Mouse (Mus musculus) heart, adult 2 months (tissue): Measurements from ENCODE around the gene Slc15a2. TPM values are rescaled to one million over a fixed set of nuclear protein-coding genes. Genes with fewer than 3 reads are reported as not detected.
A peak's percentile ranks its signal among the peaks of the same experiment; 100 is the strongest.

Experiments
- DNase-seq, 2 experiments: peaks; one replicate each; pipeline ENCODE4 v3.0.0; 2021
- H3K27ac ChIP-seq: fragments of 200-600 bp; 2 replicates; pipeline ENCODE4 v1.8.1; 2022
- H3K27me3 ChIP-seq: fragments of 200-500 bp; 2 replicates; pipeline ENCODE4 v1.6.1; 2012; ENCODE audit warnings: mild to moderate bottlenecking, low read length, inconsistent platforms, mixed read lengths; ENCODE audit not compliant: control insufficient read depth, insufficient read depth
- H3K36me3 ChIP-seq: fragments of 200-500 bp; 2 replicates; pipeline ENCODE4 v1.6.1; 2012; ENCODE audit warnings: low read length, inconsistent platforms; ENCODE audit not compliant: control insufficient read depth, insufficient read depth
- H3K4me1 ChIP-seq: fragments of 200-500 bp; 2 replicates; pipeline ENCODE4 v1.6.1; 2011; ENCODE audit warnings: low read length; ENCODE audit not compliant: control insufficient read depth, insufficient read depth
- H3K4me3 ChIP-seq: fragments of 200-600 bp; 2 replicates; pipeline ENCODE4 v1.8.1; 2022
- H3K79me2 ChIP-seq: fragments of 200-500 bp; replicated peaks from 2 replicates; pipeline ENCODE4 v1.6.1; 2012; ENCODE audit warnings: mild to moderate bottlenecking, inconsistent platforms, low read length, moderate library complexity, mixed read lengths; ENCODE audit not compliant: control insufficient read depth, insufficient read depth
- H3K9ac ChIP-seq: fragments of 200-500 bp; 2 replicates; pipeline ENCODE4 v1.6.1; 2012; ENCODE audit warnings: low read depth, mild to moderate bottlenecking, control low read depth, inconsistent platforms, low read length, mixed read lengths
- CTCF ChIP-seq: fragments of 200-600 bp; IDR thresholded peaks from 2 replicates; pipeline ENCODE4 v1.8.1; 2022; ENCODE audit warnings: antibody characterized with exemption, mild to moderate bottlenecking, moderate library complexity
- EP300 ChIP-seq: fragments of 200-500 bp; IDR thresholded peaks from 2 replicates; pipeline ENCODE4 v1.6.1; 2011; ENCODE audit warnings: low read depth, low read length, control low read depth; ENCODE audit not compliant: insufficient read depth
- POLR2A ChIP-seq: fragments of 200-500 bp; IDR thresholded peaks from 2 replicates; pipeline ENCODE4 v1.6.1; 2011; ENCODE audit warnings: mild to moderate bottlenecking, low read depth, low read length, control low read depth; ENCODE audit not compliant: insufficient read depth
- WGBS: fragments of 180-500 bp; shearing (Covaris S2); methylation state at CpG from one replicate; pipeline ENCODE4 v1.1.7; 2018; 5-methylcytosine and 5-hydroxymethylcytosine counted together
- intact Hi-C: fragments of 180-260 bp; cut with DNase I; formaldehyde crosslinking; loops from one replicate; pipeline ENCODE4 v1.15.1; 2025
- polyA plus RNA-seq: library from polyadenylated mRNA; depleted of rRNA; stranded (reverse); fragments of >200 nt; gene quantifications from 2 replicates; pipeline ENCODE4 v1.2.3, GENCODE M21; 2012
- total RNA-seq, 2 experiments: library from RNA; stranded (reverse); gene quantifications; 2 replicates each; pipeline ENCODE4 v1.2.3; 2021

Gene Slc15a2
- total and polyA plus RNA-seq, 3 experiments: 1.6 to 3.3 (median 2.2) TPM

DNA sequence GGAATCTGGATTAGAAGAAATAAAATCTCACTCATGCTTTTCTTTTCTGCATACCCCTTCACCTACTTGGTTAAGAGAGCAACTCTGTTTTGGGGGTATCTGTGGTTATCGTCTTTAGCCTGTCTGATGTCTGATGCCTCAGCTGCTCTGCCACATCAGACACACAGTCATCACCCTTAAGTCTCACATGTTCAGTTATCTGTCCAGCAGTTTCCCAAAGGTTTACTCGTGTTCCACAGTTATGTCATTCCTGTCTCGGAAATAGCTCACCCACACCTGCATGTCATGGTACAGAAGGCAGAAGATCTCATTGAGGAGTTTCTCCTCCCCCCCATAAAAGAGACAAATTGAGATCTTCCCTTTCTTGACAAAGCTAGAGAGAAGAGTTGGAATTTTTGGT, 36.0 kb upstream of the Slc15a2 start:
- H3K4me1 ChIP-seq: no peaks in the 10 kb centered on the region
- H3K36me3 ChIP-seq: no peaks in the 10 kb centered on the region
- H3K27ac ChIP-seq: no peak overlapping the region
- no peak overlapping the region for H3K9ac ChIP-seq
- H3K4me3 ChIP-seq: no peak overlapping the region
- intact Hi-C loops: no loop called here
- 67% methylated on average over 3 of the region's 3 CpGs for WGBS
- no peak for DNase-seq
- no peaks in the 10 kb centered on the region for H3K27me3 ChIP-seq
- TF ChIP-seq EP300 (no peak), CTCF (no peak), POLR2A (no peak)
- no peaks in the 10 kb centered on the region for H3K79me2 ChIP-seq

DNA sequence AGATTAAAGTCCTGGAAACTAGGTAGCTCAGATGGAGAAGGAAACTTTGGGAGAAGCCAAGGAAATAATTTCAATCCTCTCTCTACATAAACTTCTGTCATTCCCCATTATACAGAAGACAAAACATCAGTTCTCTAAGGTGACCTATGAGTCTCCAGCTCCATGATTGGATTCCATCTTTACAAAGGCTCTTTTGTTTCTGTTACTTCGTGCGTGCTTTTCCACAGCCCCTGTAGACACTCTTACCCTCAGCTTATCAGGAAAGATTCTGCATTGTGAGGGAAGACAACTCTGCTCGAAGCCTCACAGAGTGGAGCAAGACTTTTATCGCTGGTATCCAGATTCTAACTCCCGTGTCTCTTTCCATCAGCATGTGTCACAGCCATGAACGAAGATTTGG, 35.3 kb upstream of the Slc15a2 start:
- 56% methylated on average over 6 of the region's 6 CpGs for WGBS
- Histone ChIP-seq H3K4me1 (no peaks in the 10 kb centered on the region), H3K36me3 (no peaks in the 10 kb centered on the region), H3K27ac (no peak overlapping the region), H3K9ac (no peak overlapping the region), H3K79me2 (no peaks in the 10 kb centered on the region), H3K27me3 (no peaks in the 10 kb centered on the region), H3K4me3 (no peak overlapping the region)
- TF ChIP-seq POLR2A (no peak), EP300 (no peak), CTCF (no peak)
- no peak for DNase-seq
- intact Hi-C loops: no loop called here

GRCm38 (mm10) chr16:36817321-36817926, 32.7 kb upstream of the Slc15a2 start:
- Histone ChIP-seq H3K9ac (no peak overlapping the region), H3K79me2 (no peaks in the 10 kb centered on the region), H3K4me1 (no peaks in the 10 kb centered on the region), H3K36me3 (no peaks in the 10 kb centered on the region), H3K4me3 (no peak overlapping the region), H3K27me3 (no peaks in the 10 kb centered on the region), H3K27ac (no peak overlapping the region)
- TF ChIP-seq CTCF (peak; percentile 88), POLR2A (no peak), EP300 (no peak)
- intact Hi-C loops: loop anchor here (1.0 to 5.0 kb wide), 2 partner anchors 90 to 344 kb away; no protein-coding TSS in a partner anchor
- peak; percentile 44 to 69 for DNase-seq
- 18% methylated on average over 7 of the region's 7 CpGs for WGBS

GRCm38 (mm10) chr16:36816916-36817315, 32.2 kb upstream of the Slc15a2 start:
- no peak for DNase-seq
- Histone ChIP-seq H3K27ac (no peak overlapping the region), H3K27me3 (no peaks in the 10 kb centered on the region), H3K9ac (no peak overlapping the region), H3K79me2 (no peaks in the 10 kb centered on the region), H3K36me3 (no peaks in the 10 kb centered on the region), H3K4me1 (no peaks in the 10 kb centered on the region), H3K4me3 (no peak overlapping the region)
- no peak for TF ChIP-seq CTCF
- TF ChIP-seq POLR2A: no peak
- no peak for TF ChIP-seq EP300
- intact Hi-C loops: loop anchor here (1.0 to 5.0 kb wide), 2 partner anchors 90 to 344 kb away; no protein-coding TSS in a partner anchor

DNA sequence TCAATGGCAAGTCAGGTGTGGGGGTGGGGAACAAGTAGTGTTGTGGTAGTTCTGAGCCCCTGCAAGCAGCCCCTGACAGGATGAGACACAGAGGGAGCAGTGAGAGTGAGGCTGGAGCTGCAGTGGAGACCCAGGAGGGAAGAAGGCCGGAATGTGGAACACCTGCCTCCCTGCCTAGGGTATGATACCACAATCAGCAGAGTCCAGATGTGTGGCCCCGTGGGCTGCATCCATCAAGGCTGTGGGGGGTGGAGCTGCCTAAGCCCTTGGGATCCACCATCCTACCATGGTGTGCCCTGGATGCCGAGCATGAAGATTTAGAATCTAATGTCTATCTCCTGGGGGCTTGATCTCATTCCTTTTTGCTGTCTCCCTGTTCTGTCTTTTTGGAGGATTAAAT, 28.9 kb upstream of the Slc15a2 start:
- H3K36me3 ChIP-seq: no peaks in the 10 kb centered on the region
- DNase-seq: no peak
- no peak overlapping the region for H3K4me3 ChIP-seq
- no peaks in the 10 kb centered on the region for H3K79me2 ChIP-seq
- no peak overlapping the region for H3K9ac ChIP-seq
- intact Hi-C loops: no loop called here
- H3K27me3 ChIP-seq: no peaks in the 10 kb centered on the region
- TF ChIP-seq POLR2A: no peak
- H3K4me1 ChIP-seq: no peaks in the 10 kb centered on the region
- WGBS: 61% methylated on average over 3 of the region's 3 CpGs
- H3K27ac ChIP-seq: no peak overlapping the region

DNA sequence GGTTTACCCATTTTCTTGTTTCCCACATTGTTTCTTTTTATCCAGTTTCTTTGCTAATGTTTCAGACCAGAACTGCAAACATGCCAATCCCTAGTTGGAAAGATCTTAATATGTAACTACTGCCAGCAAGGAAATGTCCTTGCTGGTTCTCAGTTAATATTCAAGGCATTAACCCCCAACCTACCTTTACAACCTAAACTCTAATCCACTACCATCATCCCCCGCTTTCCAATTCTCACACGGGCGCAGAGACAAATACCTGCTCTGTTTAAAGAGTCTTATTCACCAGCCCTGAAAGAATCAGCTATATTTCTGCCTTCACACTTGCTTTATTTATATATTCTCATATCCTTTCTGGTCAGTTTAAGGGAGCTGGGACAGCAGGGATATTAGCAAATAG, 23.9 kb upstream of the Slc15a2 start:
- Histone ChIP-seq H3K4me3 (no peak overlapping the region), H3K79me2 (no peaks in the 10 kb centered on the region), H3K9ac (no peak overlapping the region), H3K27me3 (no peaks in the 10 kb centered on the region), H3K27ac (no peak overlapping the region), H3K4me1 (no peaks in the 10 kb centered on the region), H3K36me3 (no peaks in the 10 kb centered on the region)
- intact Hi-C loops: no loop called here
- WGBS: 92% methylated on average over 3 of the region's 3 CpGs
- no peak for TF ChIP-seq POLR2A
- TF ChIP-seq CTCF: no peak
- no peak for DNase-seq
